Mouse (Mus musculus): ENCODE results near the gene Klk12. TPM values are rescaled to one million over a fixed set of nuclear protein-coding genes. Genes with fewer than 3 reads are reported as not detected.

The Klk12 gene
- polyA plus RNA-seq (2012): not detected in 2 replicates

- Histone ChIP-seq H3K4me1 (ENCODE audit: control insufficient read depth) (no peaks in the 10 kb centered on the region), H3K27me3 (ENCODE audit: control insufficient read depth) (no peaks in the 10 kb centered on the region), H3K4me3 (replicated peaks) (no peak within 1 kb of the TSS), H3K9me3 (ENCODE audit: control insufficient read depth, low read length) (peaks cover 2% of the 10 kb centered on the region; the same call in 1 of the 2 replicates), H3K36me3 (ENCODE audit: control insufficient read depth) (no peaks in the 10 kb centered on the region)
- TF ChIP-seq GATA1 (IDR thresholded peaks at IDR 0.05; ENCODE audit: low read length) (no peak), TAL1 (IDR thresholded peaks at IDR 0.05; ENCODE audit: low read length) (no peak)
These were observed at the start of gene Klk12 for GRCm38 (mm10) chr7:43768597-43768996. TSS of gene Klk12 (plus strand) at chr7:43768897.

GRCm38 (mm10) chr7:43747788-43748187, 20.9 kb upstream of the Klk12 start:
- TF ChIP-seq GATA1 (IDR thresholded peaks at IDR 0.05; ENCODE audit: low read length) (no peak), TAL1 (IDR thresholded peaks at IDR 0.05; ENCODE audit: low read length) (no peak)
- Histone ChIP-seq H3K36me3 (ENCODE audit: control insufficient read depth) (no peaks in the 10 kb centered on the region), H3K4me3 (replicated peaks) (no peak overlapping the region), H3K4me1 (ENCODE audit: control insufficient read depth) (no peaks in the 10 kb centered on the region), H3K27me3 (ENCODE audit: control insufficient read depth) (no peaks in the 10 kb centered on the region), H3K9me3 (ENCODE audit: control insufficient read depth, low read length) (no peaks in the 10 kb centered on the region)

GRCm38 (mm10) chr7:43752806-43753205, 15.9 kb upstream of the Klk12 start:
- Histone ChIP-seq H3K4me1 (ENCODE audit: control insufficient read depth) (no peaks in the 10 kb centered on the region), H3K4me3 (replicated peaks) (no peak overlapping the region), H3K9me3 (ENCODE audit: control insufficient read depth, low read length) (no peaks in the 10 kb centered on the region), H3K36me3 (ENCODE audit: control insufficient read depth) (no peaks in the 10 kb centered on the region), H3K27me3 (ENCODE audit: control insufficient read depth) (no peaks in the 10 kb centered on the region)
- TF ChIP-seq TAL1 (IDR thresholded peaks at IDR 0.05; ENCODE audit: low read length) (no peak), GATA1 (IDR thresholded peaks at IDR 0.05; ENCODE audit: low read length) (no peak)

GRCm38 (mm10) chr7:43766484-43766883, 2.2 kb upstream of the Klk12 start:
- H3K27me3 ChIP-seq (ENCODE audit: control insufficient read depth): no peaks in the 10 kb centered on the region
- H3K36me3 ChIP-seq (ENCODE audit: control insufficient read depth): no peaks in the 10 kb centered on the region
- no peak for TF ChIP-seq TAL1 (IDR thresholded peaks at IDR 0.05; ENCODE audit: low read length)
- TF ChIP-seq GATA1 (IDR thresholded peaks at IDR 0.05; ENCODE audit: low read length): no peak
- H3K9me3 ChIP-seq (ENCODE audit: control insufficient read depth, low read length): peaks cover 2% of the 10 kb centered on the region; the same call in 1 of the 2 replicates
- H3K4me1 ChIP-seq (ENCODE audit: control insufficient read depth): no peaks in the 10 kb centered on the region
- H3K4me3 ChIP-seq (replicated peaks): no peak overlapping the region

GRCm38 (mm10) chr7:43769636-43770035, 939 bp downstream of the Klk12 start:
- TF ChIP-seq GATA1 (IDR thresholded peaks at IDR 0.05; ENCODE audit: low read length) (no peak), TAL1 (IDR thresholded peaks at IDR 0.05; ENCODE audit: low read length) (no peak)
- Histone ChIP-seq H3K36me3 (ENCODE audit: control insufficient read depth) (no peaks in the 10 kb centered on the region), H3K4me1 (ENCODE audit: control insufficient read depth) (no peaks in the 10 kb centered on the region), H3K4me3 (replicated peaks) (no peak overlapping the region), H3K27me3 (ENCODE audit: control insufficient read depth) (no peaks in the 10 kb centered on the region), H3K9me3 (ENCODE audit: control insufficient read depth, low read length) (peaks cover 2% of the 10 kb centered on the region; the same call in 1 of the 2 replicates)

GRCm38 (mm10) chr7:43770701-43771100, 2.0 kb downstream of the Klk12 start:
- peaks cover 2% of the 10 kb centered on the region; the same call in 1 of the 2 replicates for H3K9me3 ChIP-seq (ENCODE audit: control insufficient read depth, low read length)
- H3K36me3 ChIP-seq (ENCODE audit: control insufficient read depth): no peaks in the 10 kb centered on the region
- TF ChIP-seq GATA1 (IDR thresholded peaks at IDR 0.05; ENCODE audit: low read length) (no peak), TAL1 (IDR thresholded peaks at IDR 0.05; ENCODE audit: low read length) (no peak)
- H3K4me1 ChIP-seq (ENCODE audit: control insufficient read depth): no peaks in the 10 kb centered on the region
- H3K27me3 ChIP-seq (ENCODE audit: control insufficient read depth): no peaks in the 10 kb centered on the region
- no peak overlapping the region for H3K4me3 ChIP-seq (replicated peaks)

GRCm38 (mm10) chr7:43771916-43772315, 3.2 kb downstream of the Klk12 start:
- no peak for TF ChIP-seq TAL1 (IDR thresholded peaks at IDR 0.05; ENCODE audit: low read length)
- TF ChIP-seq GATA1 (IDR thresholded peaks at IDR 0.05; ENCODE audit: low read length): no peak
- Histone ChIP-seq H3K4me1 (ENCODE audit: control insufficient read depth) (no peaks in the 10 kb centered on the region), H3K9me3 (ENCODE audit: control insufficient read depth, low read length) (peaks cover 2% of the 10 kb centered on the region; the same call in 1 of the 2 replicates), H3K27me3 (ENCODE audit: control insufficient read depth) (no peaks in the 10 kb centered on the region), H3K4me3 (replicated peaks) (no peak overlapping the region), H3K36me3 (ENCODE audit: control insufficient read depth) (no peaks in the 10 kb centered on the region)

GRCm38 (mm10) chr7:43772901-43773300, 4.2 kb downstream of the Klk12 start:
- H3K4me1 ChIP-seq (ENCODE audit: control insufficient read depth): no peaks in the 10 kb centered on the region
- H3K27me3 ChIP-seq (ENCODE audit: control insufficient read depth): no peaks in the 10 kb centered on the region
- no peaks in the 10 kb centered on the region for H3K36me3 ChIP-seq (ENCODE audit: control insufficient read depth)
- TF ChIP-seq GATA1 (IDR thresholded peaks at IDR 0.05; ENCODE audit: low read length) (no peak), TAL1 (IDR thresholded peaks at IDR 0.05; ENCODE audit: low read length) (no peak)
- H3K9me3 ChIP-seq (ENCODE audit: control insufficient read depth, low read length): peaks cover 2% of the 10 kb centered on the region; the same call in 1 of the 2 replicates
- no peak overlapping the region for H3K4me3 ChIP-seq (replicated peaks)

GRCm38 (mm10) chr7:43774364-43774763, 5.7 kb downstream of the Klk12 start, which contains the start of gene Klk11:
TSS of gene Klk11 (plus strand) at chr7:43774604.
- TF ChIP-seq GATA1 (IDR thresholded peaks at IDR 0.05; ENCODE audit: low read length): no peak
- no peak for TF ChIP-seq TAL1 (IDR thresholded peaks at IDR 0.05; ENCODE audit: low read length)
- H3K27me3 ChIP-seq (ENCODE audit: control insufficient read depth): no peaks in the 10 kb centered on the region
- H3K36me3 ChIP-seq (ENCODE audit: control insufficient read depth): no peaks in the 10 kb centered on the region
- no peaks in the 10 kb centered on the region for H3K4me1 ChIP-seq (ENCODE audit: control insufficient read depth)
- H3K9me3 ChIP-seq (ENCODE audit: control insufficient read depth, low read length): peaks cover 2% of the 10 kb centered on the region; the same call in 1 of the 2 replicates
- no peak within 1 kb of the TSS for H3K4me3 ChIP-seq (replicated peaks)

GRCm38 (mm10) chr7:43774802-43775201, 6.1 kb downstream of the Klk12 start:
- Histone ChIP-seq H3K4me1 (ENCODE audit: control insufficient read depth) (no peaks in the 10 kb centered on the region), H3K36me3 (ENCODE audit: control insufficient read depth) (no peaks in the 10 kb centered on the region), H3K9me3 (ENCODE audit: control insufficient read depth, low read length) (peaks cover 2% of the 10 kb centered on the region; the same call in 1 of the 2 replicates), H3K4me3 (replicated peaks) (no peak overlapping the region), H3K27me3 (ENCODE audit: control insufficient read depth) (no peaks in the 10 kb centered on the region)
- TF ChIP-seq GATA1 (IDR thresholded peaks at IDR 0.05; ENCODE audit: low read length) (no peak), TAL1 (IDR thresholded peaks at IDR 0.05; ENCODE audit: low read length) (no peak)

Measured in erythroblast, embryonic 14.5 days (primary cell).